Mouse (Mus musculus): ENCODE measurements around the gene Col13a1.

DNA sequence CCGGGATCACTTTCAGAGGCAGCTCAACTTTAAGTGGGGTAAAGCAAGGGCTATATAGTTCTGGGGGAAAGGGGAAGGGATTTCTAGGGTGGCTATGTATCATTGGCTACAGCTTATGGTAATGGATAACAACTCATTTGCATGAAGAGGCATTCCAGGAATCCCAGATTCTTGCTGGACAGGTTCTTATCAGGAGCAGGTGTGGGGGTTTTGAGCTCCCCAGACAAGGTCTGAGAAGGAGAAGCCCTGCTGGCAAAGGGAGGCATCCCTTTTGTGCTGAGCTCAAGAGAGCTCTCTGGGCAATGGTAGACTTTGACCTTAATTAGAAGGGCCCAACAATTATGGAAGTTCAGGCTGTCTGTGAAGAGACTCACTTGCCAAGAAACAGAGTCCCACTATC is 21.3 kb upstream of the Col13a1 start:
- TF ChIP-seq CTCF (IDR thresholded peaks at IDR 0.05; ENCODE audit: insufficient read depth, low read depth, low read length) (no peak), POLR2A (IDR thresholded peaks at IDR 0.05; ENCODE audit: insufficient read depth, low read depth, low read length) (no peak)
